Mouse (Mus musculus): ENCODE measurements around the gene Hnrnpf. TPM values are rescaled to one million over a fixed set of nuclear protein-coding genes. Genes with fewer than 3 reads are reported as not detected.
A peak's percentile ranks its signal among the peaks of the same experiment; 100 is the strongest.
"Not testable (repeated sequence)": the region's sequence is repeated elsewhere in the genome, so short reads cannot be mapped to it uniquely, and the experiment has no call there.

Hnrnpf gene
- polyA plus RNA-seq, 1 experiment from 2014 or later, result 393 TPM

DNA sequence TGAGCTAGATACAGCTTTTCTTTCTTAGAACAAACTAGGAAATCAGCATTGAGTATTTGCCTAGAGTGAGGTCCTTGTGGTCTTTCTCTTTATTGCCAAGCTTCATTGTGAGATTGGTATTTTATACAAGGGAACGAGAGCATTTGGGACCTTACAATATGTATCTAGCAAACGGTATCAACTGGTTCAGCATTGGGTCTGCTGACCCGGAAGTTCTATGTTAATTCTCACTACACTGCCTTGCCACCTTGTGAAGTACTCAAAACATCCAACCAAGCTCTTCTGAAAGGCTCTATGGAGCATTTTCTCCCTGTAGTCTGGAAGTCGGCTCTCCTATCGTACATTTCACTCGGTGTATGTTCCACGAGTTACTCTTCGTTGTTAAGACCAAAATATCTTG lies 36.4 kb upstream of the Hnrnpf start:
- no peaks in the 10 kb centered on the region for H3K27me3 ChIP-seq (replicated peaks; ENCODE audit: insufficient read depth, low read length)
- DNase-seq (ENCODE audit: low spot score), result no peak
- no peak for ATAC-seq
- peaks cover 6% of the 10 kb centered on the region; the same call in 1 of the 2 replicates for H3K4me1 ChIP-seq (ENCODE audit: insufficient read depth, low read depth, low read length)
- 92% methylated on average over 8 of the region's 8 CpGs for WGBS
- H3K9me3 ChIP-seq (ENCODE audit: low read length), result no peaks in the 10 kb centered on the region
- no peak overlapping the region for H3K9ac ChIP-seq (replicated peaks; ENCODE audit: low read depth)
- H3K36me3 ChIP-seq (ENCODE audit: insufficient read depth, low read length), result no peaks in the 10 kb centered on the region
- no peak overlapping the region; the same call in 1 of the 2 replicates for H3K4me2 ChIP-seq (replicated peaks; ENCODE audit: low read depth, low read length)
- no peak overlapping the region for H3K4me3 ChIP-seq (ENCODE audit: low read depth, low read length)
- H3K27ac ChIP-seq (ENCODE audit: low read length), result no peak overlapping the region
- no peak for TF ChIP-seq CTCF (IDR thresholded peaks at IDR 0.05)
- TF ChIP-seq EP300 (IDR thresholded peaks at IDR 0.05), result no peak

DNA sequence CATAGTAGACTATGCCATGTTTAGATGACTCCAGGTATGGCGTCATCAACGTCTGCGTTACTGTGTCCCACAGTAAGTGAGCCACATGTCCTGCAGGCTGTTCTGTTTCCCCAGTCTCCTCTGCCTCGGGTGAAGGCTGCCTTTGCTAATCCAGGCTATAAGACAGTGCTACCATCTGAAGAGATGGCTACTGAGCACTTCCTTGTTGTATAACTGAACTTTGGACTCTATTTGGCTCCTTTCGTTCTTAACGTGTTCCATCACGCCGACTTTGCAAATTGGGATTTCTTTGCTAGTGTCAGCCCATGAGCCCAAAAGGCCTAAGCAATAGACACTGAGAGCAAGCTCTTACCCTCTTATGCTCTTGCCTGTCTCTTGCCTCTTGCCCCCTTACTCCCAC lies 31.9 kb upstream of the Hnrnpf start:
- DNase-seq (ENCODE audit: low spot score) (no peak), ATAC-seq (no peak)
- TF ChIP-seq CTCF (IDR thresholded peaks at IDR 0.05) (no peak), EP300 (IDR thresholded peaks at IDR 0.05) (no peak)
- Histone ChIP-seq H3K27ac (ENCODE audit: low read length) (no peak overlapping the region), H3K4me2 (replicated peaks; ENCODE audit: low read depth, low read length) (no peak overlapping the region), H3K9me3 (ENCODE audit: low read length) (no peaks in the 10 kb centered on the region), H3K4me1 (ENCODE audit: insufficient read depth, low read depth, low read length) (peaks cover 3% of the 10 kb centered on the region; the same call in 1 of the 2 replicates), H3K9ac (replicated peaks; ENCODE audit: low read depth) (no peak overlapping the region), H3K36me3 (ENCODE audit: insufficient read depth, low read length) (no peaks in the 10 kb centered on the region), H3K27me3 (replicated peaks; ENCODE audit: insufficient read depth, low read length) (no peaks in the 10 kb centered on the region), H3K4me3 (ENCODE audit: low read depth, low read length) (no peak overlapping the region)
- 90% methylated on average over 8 of the region's 8 CpGs for WGBS

DNA sequence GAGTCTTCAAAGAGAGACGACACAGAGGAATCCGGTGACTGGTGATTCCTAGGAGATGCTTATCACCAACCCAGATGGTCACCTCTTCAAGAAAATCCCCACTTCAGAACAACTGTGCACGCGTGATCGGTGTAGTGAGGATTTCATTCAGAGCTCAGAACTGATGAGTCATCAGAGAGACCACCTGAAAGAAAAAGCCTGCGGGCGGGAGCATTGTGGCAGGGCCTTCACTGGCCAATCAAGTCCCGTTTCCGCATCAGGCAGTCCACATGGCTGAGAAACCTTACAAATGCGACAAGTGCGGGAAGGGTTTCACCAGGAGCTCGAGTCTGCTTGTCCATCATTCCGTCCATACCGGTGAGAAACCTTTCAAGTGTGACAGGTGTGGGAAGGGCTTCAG lies 29.1 kb upstream of the Hnrnpf start:
- ATAC-seq (no peak), DNase-seq (ENCODE audit: low spot score) (no peak)
- H3K4me1 ChIP-seq (ENCODE audit: insufficient read depth, low read depth, low read length), result no peaks in the 10 kb centered on the region
- no peaks in the 10 kb centered on the region for H3K9me3 ChIP-seq (ENCODE audit: low read length)
- no peaks in the 10 kb centered on the region for H3K36me3 ChIP-seq (ENCODE audit: insufficient read depth, low read length)
- TF ChIP-seq EP300 (IDR thresholded peaks at IDR 0.05) (no peak), CTCF (IDR thresholded peaks at IDR 0.05) (no peak)
- H3K4me3 ChIP-seq (ENCODE audit: low read depth, low read length), result no peak overlapping the region
- H3K27me3 ChIP-seq (replicated peaks; ENCODE audit: insufficient read depth, low read length), result no peaks in the 10 kb centered on the region
- no peak overlapping the region for H3K27ac ChIP-seq (ENCODE audit: low read length)
- H3K4me2 ChIP-seq (replicated peaks; ENCODE audit: low read depth, low read length), result no peak overlapping the region
- no peak overlapping the region for H3K9ac ChIP-seq (replicated peaks; ENCODE audit: low read depth)
- 69% methylated on average over 14 of the region's 14 CpGs for WGBS

DNA sequence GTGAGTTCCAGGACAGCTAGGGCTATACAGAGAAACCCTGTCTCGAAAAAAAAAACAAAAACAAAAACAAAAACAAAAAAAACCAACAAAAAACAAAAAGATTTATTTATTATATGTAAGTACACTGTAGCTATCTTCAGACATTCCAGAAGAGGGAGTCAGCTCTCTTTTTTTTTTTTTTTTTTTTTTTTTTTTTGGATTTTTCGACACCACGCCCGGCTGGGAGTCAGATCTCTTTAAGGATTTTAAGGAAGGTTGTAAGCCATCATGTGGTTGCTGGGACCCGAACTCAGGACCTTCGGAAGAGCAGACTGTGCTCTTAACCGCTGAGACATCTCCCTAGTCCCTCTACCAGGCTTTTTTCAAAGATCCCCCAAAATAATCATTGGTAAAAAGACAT lies 26.7 kb upstream of the Hnrnpf start:
- not testable (repeated sequence) for H3K27me3 ChIP-seq (replicated peaks; ENCODE audit: insufficient read depth, low read length); H3K4me2 ChIP-seq (replicated peaks; ENCODE audit: low read depth, low read length); H3K9me3 ChIP-seq (ENCODE audit: low read length); H3K27ac ChIP-seq (ENCODE audit: low read length); H3K4me1 ChIP-seq (ENCODE audit: insufficient read depth, low read depth, low read length); H3K4me3 ChIP-seq (ENCODE audit: low read depth, low read length); DNase-seq (ENCODE audit: low spot score); H3K9ac ChIP-seq (replicated peaks; ENCODE audit: low read depth); ATAC-seq; H3K36me3 ChIP-seq (ENCODE audit: insufficient read depth, low read length)
- 89% methylated on average over 7 of the region's 7 CpGs for WGBS

DNA sequence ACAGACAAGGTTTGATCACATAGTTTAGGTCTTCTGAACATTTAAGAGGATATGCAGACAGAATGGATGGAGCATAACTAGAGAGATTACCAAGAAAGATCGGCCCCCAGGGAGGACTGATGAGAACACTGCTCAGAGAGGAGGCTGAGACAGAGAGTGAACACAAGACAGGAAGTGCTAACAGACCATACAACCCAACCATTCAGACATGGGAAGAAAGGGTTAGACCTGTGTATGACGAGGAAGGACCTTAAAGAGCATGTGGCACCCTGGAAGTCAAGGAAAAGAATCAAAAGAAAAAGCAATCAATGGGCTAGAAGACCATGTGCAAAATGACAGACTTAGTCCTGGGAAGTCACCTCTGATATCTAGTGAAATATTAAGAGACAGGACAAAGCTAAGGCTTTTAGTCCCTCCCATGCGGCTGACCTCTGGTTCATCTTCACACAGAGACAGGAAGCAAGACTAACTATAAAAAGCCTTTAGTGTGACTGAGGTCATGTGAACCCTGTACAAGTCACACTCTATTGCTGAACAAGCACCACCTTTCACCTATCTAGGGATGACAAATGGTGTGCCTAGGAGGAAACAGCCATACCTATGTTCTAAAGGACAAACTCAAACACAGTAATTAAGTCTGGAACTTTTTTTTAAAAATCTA lies 25.4 kb upstream of the Hnrnpf start:
- Histone ChIP-seq H3K27ac (ENCODE audit: low read length) (no peak overlapping the region), H3K36me3 (ENCODE audit: insufficient read depth, low read length) (no peaks in the 10 kb centered on the region), H3K27me3 (replicated peaks; ENCODE audit: insufficient read depth, low read length) (no peaks in the 10 kb centered on the region), H3K4me3 (ENCODE audit: low read depth, low read length) (no peak overlapping the region), H3K4me2 (replicated peaks; ENCODE audit: low read depth, low read length) (no peak overlapping the region), H3K4me1 (ENCODE audit: insufficient read depth, low read depth, low read length) (no peaks in the 10 kb centered on the region), H3K9ac (replicated peaks; ENCODE audit: low read depth) (no peak overlapping the region), H3K9me3 (ENCODE audit: low read length) (no peaks in the 10 kb centered on the region)
- WGBS, result 74% methylated on average over 3 of the region's 3 CpGs
- no peak for ATAC-seq
- DNase-seq (ENCODE audit: low spot score), result no peak
- no peak for TF ChIP-seq CTCF (IDR thresholded peaks at IDR 0.05)
- TF ChIP-seq EP300 (IDR thresholded peaks at IDR 0.05), result no peak

DNA sequence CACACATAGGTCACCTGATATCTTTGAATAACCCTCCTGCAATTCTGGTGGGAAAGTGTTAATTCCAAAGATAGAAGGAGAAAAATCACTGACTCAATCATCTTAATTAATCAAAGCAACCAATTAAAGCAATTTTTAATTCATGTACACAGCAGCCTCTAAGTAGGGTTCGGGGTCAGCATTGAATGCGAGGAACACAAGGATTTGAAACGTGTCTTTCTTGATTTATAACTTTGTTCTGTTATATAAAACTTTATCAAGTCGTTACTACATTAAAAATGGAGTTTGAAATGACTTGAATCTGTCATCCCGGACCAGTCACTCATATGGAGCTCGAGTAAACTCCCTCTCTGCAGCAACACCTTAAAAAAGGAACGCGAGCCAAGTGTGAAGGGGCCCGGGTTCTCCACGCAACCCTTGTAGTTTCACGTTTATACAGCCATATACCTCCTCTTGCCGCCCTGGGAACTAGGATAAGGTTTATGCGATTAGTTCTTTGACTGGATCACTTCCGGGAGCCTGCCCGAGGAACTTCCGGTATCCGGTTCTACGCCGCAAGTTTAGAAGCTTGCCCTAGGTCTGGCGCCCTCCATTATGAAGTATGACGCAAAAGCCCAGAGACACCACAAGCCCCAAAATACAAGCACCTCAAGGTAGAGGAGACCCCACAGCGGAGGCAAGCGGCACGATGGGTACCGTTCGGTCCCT lies 21.3 kb upstream of the Hnrnpf start:
- WGBS, result 13% methylated on average over 26 of the region's 26 CpGs
- Histone ChIP-seq H3K4me3 (ENCODE audit: low read depth, low read length) (peak overlapping the region; percentile 59), H3K27ac (ENCODE audit: low read length) (peak overlapping the region; percentile 99), H3K36me3 (ENCODE audit: insufficient read depth, low read length) (no peaks in the 10 kb centered on the region), H3K9ac (replicated peaks; ENCODE audit: low read depth) (peak overlapping the region; percentile 62), H3K9me3 (ENCODE audit: low read length) (no peaks in the 10 kb centered on the region), H3K27me3 (replicated peaks; ENCODE audit: insufficient read depth, low read length) (no peaks in the 10 kb centered on the region), H3K4me1 (ENCODE audit: insufficient read depth, low read depth, low read length) (0 out of 2 replicates have a peak, but pooled peaks cover 3% of the 10 kb centered on the region), H3K4me2 (replicated peaks; ENCODE audit: low read depth, low read length) (peak overlapping the region; percentile 52)
- ATAC-seq, result peak; percentile 87
- DNase-seq (ENCODE audit: low spot score), result peak; percentile 97
- TF ChIP-seq EP300 (IDR thresholded peaks at IDR 0.05), result peak; percentile 63
- no peak for TF ChIP-seq CTCF (IDR thresholded peaks at IDR 0.05)

Measured in lung, postnatal 0 days (tissue).